Mouse (Mus musculus): ENCODE measurements around the gene Fancm.

- TF ChIP-seq CTCF (IDR thresholded peaks at IDR 0.05; ENCODE audit: low read depth) = no peak
- TF ChIP-seq EP300 (IDR thresholded peaks at IDR 0.05; ENCODE audit: low read depth) = no peak
These were observed 419 bp downstream of the Fancm start for GRCm38 (mm10) chr12:65075733-65076310.

Measured in liver, postnatal 0 days (tissue).